Mouse (Mus musculus) erythroblast, embryonic 14.5 days (primary cell): ENCODE results near the gene Cnot2.

Source experiments
- GATA1 ChIP-seq: IDR thresholded peaks from 2 replicates; pipeline ENCODE4 v1.6.1; 2012; ENCODE audit warnings: low read length, inconsistent platforms, mixed read lengths
- TAL1 ChIP-seq: IDR thresholded peaks from 3 replicates; pipeline ENCODE4 v1.6.1; 2012; ENCODE audit warnings: low read length, inconsistent platforms, mixed read lengths

DNA sequence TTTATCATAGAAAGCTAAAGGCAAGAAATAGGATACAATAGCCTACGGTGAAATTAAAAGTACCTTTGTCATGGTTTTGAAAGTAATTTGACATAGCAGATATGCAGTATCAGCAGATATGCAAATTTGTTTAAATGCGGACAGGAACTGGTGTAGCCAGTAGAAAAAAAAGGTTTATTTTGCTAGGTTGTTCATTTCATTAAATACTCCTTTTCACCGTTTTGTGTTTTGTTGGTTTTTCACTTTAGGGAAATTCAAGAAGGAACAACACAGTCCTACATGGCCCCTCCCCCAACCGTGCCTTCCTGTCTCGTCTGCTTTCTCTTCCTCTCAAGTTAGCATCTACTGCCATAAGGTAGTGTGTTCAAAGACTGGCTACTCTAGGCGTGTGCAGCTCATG is 1.4 kb upstream of the Cnot2 start:
- TF ChIP-seq GATA1 (no peak), TAL1 (no peak)
